Mouse (Mus musculus) bone marrow macrophage, adult 2 months (primary cell): ENCODE results near the gene Ezr.

ENCODE experiments used
- CTCF ChIP-seq: IDR thresholded peaks from 2 replicates; pipeline ENCODE4 v1.5.1; 2012; ENCODE audit warnings: low read depth, mild to moderate bottlenecking, low read length, moderate library complexity
- POLR2A ChIP-seq: IDR thresholded peaks from 2 replicates; pipeline ENCODE4 v1.6.1; 2012; ENCODE audit warnings: mild to moderate bottlenecking, low read depth, low read length, borderline replicate concordance

DNA sequence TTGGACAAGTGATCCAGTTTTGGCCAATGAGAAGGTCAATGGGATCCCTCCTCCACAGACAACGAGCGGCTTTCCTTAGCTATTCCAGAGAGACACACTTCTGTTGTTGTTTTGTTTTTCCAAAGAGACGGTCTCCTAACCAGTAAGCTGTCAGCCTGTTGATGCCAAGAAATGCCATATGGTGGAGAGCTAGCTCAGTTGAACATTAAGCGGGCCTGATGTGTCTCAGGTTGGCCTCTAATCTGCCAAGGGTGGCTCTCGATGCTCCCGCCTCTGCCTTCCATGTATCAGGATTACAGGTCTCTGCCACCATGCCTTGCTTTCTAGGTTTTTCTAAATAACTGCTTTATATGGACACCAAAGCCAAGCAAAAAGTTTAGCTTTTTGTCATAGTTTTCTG is 21.5 kb upstream of the Ezr start:
- no peak for TF ChIP-seq CTCF
- TF ChIP-seq POLR2A: no peak
